18 mouse cellular contexts compared by ENCODE assay signal in genomic region chr10:85510329-85510728, GRCm38 (mm10).
A peak's percentile ranks its signal among the peaks of the same experiment; 100 is the strongest.
DNase-seq lines count a peak whose midpoint lies in the region; ATAC-seq and TF ChIP-seq lines count a peak whose summit lies in the region.
"Had no signal": no experiment of that assay in that cellular context is flagged by ENCODE, and none has a peak within 500 bp of the region (broad histone marks: within the 10 kb centered on the region; RNA-seq: fewer than 3 reads in every experiment).

No protein-coding gene starts in this region.

- no peak for TF ChIP-seq CTCF in hindbrain, postnatal 0 days (IDR thresholded peaks at IDR 0.05; ENCODE audit: low read depth)
- no peak for TF ChIP-seq CTCF in midbrain, postnatal 0 days (IDR thresholded peaks at IDR 0.05)
- TF ChIP-seq CTCF in cerebellum, adult 2 months (IDR thresholded peaks at IDR 0.05; ENCODE audit: borderline replicate concordance, insufficient read depth, low read depth, low read length), result no peak

- no peak for TF ChIP-seq POLR2A in cerebellum, adult 2 months (IDR thresholded peaks at IDR 0.05; ENCODE audit: borderline replicate concordance, insufficient read depth, low read length)

- no peak overlapping the region for H3K4me2 ChIP-seq in hindbrain, embryonic 15.5 days
- H3K4me2 ChIP-seq in hindbrain, postnatal 0 days (ENCODE audit: low read depth, low read length), result no peak overlapping the region
- H3K4me2 ChIP-seq in midbrain, postnatal 0 days (ENCODE audit: low read depth, low read length, poor library complexity, severe bottlenecking), result no peak overlapping the region
- H3K4me2 ChIP-seq: forebrain, embryonic 13.5 days; limb, embryonic 15.5 days had no signal

- no peak for DNase-seq in hindbrain, postnatal 0 days (ENCODE audit: low spot score)
- DNase-seq in midbrain, postnatal 0 days (ENCODE audit: low spot score), result no peak
- no peak for DNase-seq in midbrain, embryonic 10.5 days (ENCODE audit: low spot score)
- DNase-seq in brain, adult 2 months (ENCODE audit: low read depth, low spot score), result peak; percentile 27
- DNase-seq in cerebellum, adult 2 months, result no peak
- no peak for DNase-seq in urinary bladder, adult 18-20 months (ENCODE audit: low spot score in 2 of 2)
- DNase-seq: B cell, adult 2 months; cerebellum, adult 9-11 months; gastrocnemius, postnatal 14 days; kidney, adult 9 months; lung, postnatal 14 days; right cerebral cortex, postnatal 4 days; thymus, postnatal 36 days had no signal

- H3K4me3 ChIP-seq in hindbrain, embryonic 15.5 days, result no peak overlapping the region
- H3K4me3 ChIP-seq in hindbrain, postnatal 0 days (ENCODE audit: low read length), result no peak overlapping the region
- H3K4me3 ChIP-seq in midbrain, postnatal 0 days (ENCODE audit: low read depth, low read length), result no peak overlapping the region
- H3K4me3 ChIP-seq in midbrain, embryonic 10.5 days, result no peak overlapping the region
- H3K4me3 ChIP-seq in cerebellum, adult 2 months (replicated peaks; ENCODE audit: insufficient read depth, low read depth, low read length), result no peak overlapping the region
- H3K4me3 ChIP-seq: forebrain, embryonic 13.5 days; limb, embryonic 15.5 days; megakaryocyte, embryonic 14.5 days had no signal

- H3K27ac ChIP-seq in hindbrain, embryonic 15.5 days (replicated peaks), result 0 out of 2 replicates have a peak overlapping the region, but pooled peaks have one; percentile 39
- no peak overlapping the region for H3K27ac ChIP-seq in hindbrain, postnatal 0 days
- H3K27ac ChIP-seq in midbrain, postnatal 0 days (ENCODE audit: low read depth, low read length), result peak overlapping the region; percentile 4; the same call in 1 of the 2 replicates
- H3K27ac ChIP-seq in midbrain, embryonic 10.5 days (replicated peaks), result no peak overlapping the region
- no peak overlapping the region for H3K27ac ChIP-seq in cerebellum, adult 2 months (ENCODE audit: insufficient read depth, low read length)
- H3K27ac ChIP-seq: forebrain, embryonic 13.5 days; limb, embryonic 15.5 days had no signal

- no peaks in the 10 kb centered on the region for H3K27me3 ChIP-seq in hindbrain, embryonic 15.5 days
- H3K27me3 ChIP-seq in hindbrain, postnatal 0 days (ENCODE audit: insufficient read depth, low read length), result no peaks in the 10 kb centered on the region
- H3K27me3 ChIP-seq in midbrain, postnatal 0 days (ENCODE audit: insufficient read depth, low read length), result no peaks in the 10 kb centered on the region
- H3K27me3 ChIP-seq in midbrain, embryonic 10.5 days (ENCODE audit: low read depth, poor library complexity, severe bottlenecking), result no peaks in the 10 kb centered on the region
- H3K27me3 ChIP-seq in cerebellum, adult 2 months (ENCODE audit: control insufficient read depth, insufficient read depth, low read length), result no peaks in the 10 kb centered on the region
- H3K27me3 ChIP-seq: forebrain, embryonic 13.5 days; limb, embryonic 15.5 days; megakaryocyte, embryonic 14.5 days; Patski had no signal

- no peaks in the 10 kb centered on the region for H3K9me3 ChIP-seq in hindbrain, embryonic 15.5 days
- no peaks in the 10 kb centered on the region for H3K9me3 ChIP-seq in hindbrain, postnatal 0 days (ENCODE audit: low read length)
- H3K9me3 ChIP-seq in midbrain, postnatal 0 days (ENCODE audit: low read length), result no peaks in the 10 kb centered on the region
- no peaks in the 10 kb centered on the region for H3K9me3 ChIP-seq in midbrain, embryonic 10.5 days (replicated peaks)
- H3K9me3 ChIP-seq: forebrain, embryonic 13.5 days; limb, embryonic 15.5 days had no signal

- 10% methylated on average over 3 of the region's 3 CpGs for WGBS in hindbrain, embryonic 15.5 days
- 14% methylated on average over 3 of the region's 3 CpGs for WGBS in hindbrain, postnatal 0 days
- 19% methylated on average over 3 of the region's 3 CpGs for whole genome bisulfite sequencing in midbrain, postnatal 0 days
- WGBS in midbrain, embryonic 10.5 days, result 10% methylated on average over 3 of the region's 3 CpGs
- 64% methylated on average over 3 of the region's 3 CpGs for WGBS in cerebellum, adult 2 months

- ATAC-seq in hindbrain, embryonic 15.5 days (ENCODE audit: low FRiP score, low read depth), result no peak
- ATAC-seq in hindbrain, postnatal 0 days, result no peak
- no peak for ATAC-seq in midbrain, postnatal 0 days (ENCODE audit: low FRiP score)
- ATAC-seq: forebrain, embryonic 13.5 days; Patski had no signal

- no peaks in the 10 kb centered on the region for H3K36me3 ChIP-seq in hindbrain, embryonic 15.5 days
- no peaks in the 10 kb centered on the region for H3K36me3 ChIP-seq in hindbrain, postnatal 0 days (ENCODE audit: insufficient read depth, low read length)
- H3K36me3 ChIP-seq in midbrain, postnatal 0 days (ENCODE audit: insufficient read depth, low read length), result no peaks in the 10 kb centered on the region
- no peaks in the 10 kb centered on the region for H3K36me3 ChIP-seq in midbrain, embryonic 10.5 days
- H3K36me3 ChIP-seq: limb, embryonic 15.5 days had no signal

- peaks cover 24% of the 10 kb centered on the region; the same call in 1 of the 2 replicates for H3K4me1 ChIP-seq in hindbrain, embryonic 15.5 days (replicated peaks)
- H3K4me1 ChIP-seq in hindbrain, postnatal 0 days (ENCODE audit: insufficient read depth, low read length), result no peaks in the 10 kb centered on the region; the same call in 1 of the 2 replicates
- 0 out of 2 replicates have a peak, but pooled peaks cover 6% of the 10 kb centered on the region for H3K4me1 ChIP-seq in midbrain, postnatal 0 days (ENCODE audit: insufficient read depth, low read length)
- H3K4me1 ChIP-seq in midbrain, embryonic 10.5 days, result peaks cover 18% of the 10 kb centered on the region
- no peaks in the 10 kb centered on the region for H3K4me1 ChIP-seq in cerebellum, adult 2 months (ENCODE audit: control insufficient read depth, insufficient read depth, low read length)
- H3K4me1 ChIP-seq: forebrain, embryonic 13.5 days; limb, embryonic 15.5 days; megakaryocyte, embryonic 14.5 days had no signal

- no peak overlapping the region for H3K9ac ChIP-seq in hindbrain, embryonic 15.5 days
- no peak overlapping the region for H3K9ac ChIP-seq in hindbrain, postnatal 0 days (replicated peaks; ENCODE audit: low read length)
- H3K9ac ChIP-seq in midbrain, postnatal 0 days (replicated peaks; ENCODE audit: low read length, poor library complexity, severe bottlenecking), result no peak overlapping the region
- H3K9ac ChIP-seq: forebrain, embryonic 13.5 days; limb, embryonic 15.5 days had no signal

Comparison
In these comparisons a context has a peak if more than half of its experiments do, and no peak if none do; other contexts are left out.
1. H3K27ac ChIP-seq: peak in hindbrain, embryonic 15.5 days (single experiment) and midbrain, postnatal 0 days (single experiment); none in hindbrain, postnatal 0 days (single experiment), midbrain, embryonic 10.5 days (single experiment) and cerebellum, adult 2 months (single experiment).